Mouse (Mus musculus) heart, adult 8-10 months (tissue): ENCODE measurements around the gene Psmg1. TPM values are rescaled to one million over a fixed set of nuclear protein-coding genes. Genes with fewer than 3 reads are reported as not detected.
A peak's percentile ranks its signal among the peaks of the same experiment; 100 is the strongest.

Source experiments
- DNase-seq: peaks from one replicate; pipeline ENCODE4 v3.0.0; 2022; ENCODE audit warnings: low spot score
- microRNA-seq: library from miRNA; unstranded; fragments of <30 nt; microRNA quantifications from one replicate; pipeline ENCODE4 v1.2.0, GENCODE M21; 2022
- total RNA-seq, 4 experiments: library from RNA; stranded (reverse); gene quantifications; 2 replicates each; pipeline ENCODE4 v1.2.4; 2022

Psmg1 gene
- total RNA-seq, 4 experiments from 2014 or later = 23.4 to 27.1 (median 25.1) TPM

- no peak for DNase-seq
These were observed 32.7 kb downstream of the Psmg1 start for GRCm38 (mm10) chr16:95958080-95958479.

DNA sequence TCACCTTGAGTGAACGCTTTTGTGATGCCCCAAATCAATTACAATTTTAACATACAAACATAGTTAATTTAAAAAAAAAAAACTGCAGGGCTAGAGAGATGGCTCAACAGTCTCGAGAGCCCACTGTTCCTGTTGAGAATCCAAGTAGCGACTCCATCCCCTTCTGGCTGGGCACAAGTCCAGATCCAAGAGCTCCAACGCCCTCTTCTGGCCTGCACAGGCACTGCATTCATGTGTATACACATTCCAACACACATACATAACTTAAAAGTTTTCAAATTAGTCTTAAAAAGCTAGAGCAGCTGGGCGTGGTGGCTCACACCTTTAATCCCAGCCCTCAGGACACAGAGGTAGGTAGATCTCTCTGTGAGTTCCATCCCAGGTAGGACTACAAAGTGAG is 34.1 kb downstream of the Psmg1 start:
- no peak for DNase-seq

DNA sequence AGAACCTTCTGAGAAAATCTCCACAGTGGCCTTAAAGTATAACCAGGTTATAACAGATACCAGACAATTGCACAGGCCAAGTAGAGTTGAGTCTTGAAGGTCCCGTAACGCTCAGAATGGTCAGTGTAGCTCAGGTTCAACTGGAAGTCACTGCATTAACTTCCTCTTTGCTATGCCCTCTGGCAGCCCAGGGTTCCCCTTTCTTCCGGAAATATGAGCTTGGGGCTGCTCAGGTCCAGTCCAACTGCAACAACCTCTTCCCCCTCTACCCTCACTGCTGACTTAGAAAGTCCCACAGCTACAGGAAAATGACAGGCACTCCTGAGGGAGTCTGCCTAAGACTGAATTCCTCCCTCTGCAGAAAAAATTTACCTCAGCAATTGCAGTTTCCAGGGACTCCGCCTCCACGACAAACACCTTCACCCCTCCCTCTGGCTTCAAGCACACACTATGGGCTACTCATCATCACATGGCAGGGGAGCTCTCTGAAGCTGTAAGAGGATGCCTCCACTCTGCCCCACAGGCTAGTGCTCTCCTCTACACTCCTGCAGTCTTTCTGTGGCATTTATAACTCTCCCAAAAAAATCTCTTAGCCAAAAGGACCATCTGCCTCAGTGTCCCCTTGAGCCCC is 34.9 kb downstream of the Psmg1 start:
- no peak for DNase-seq

GRCm38 (mm10) chr16:95954341-95954740 is 36.4 kb downstream of the Psmg1 start:
- DNase-seq = no peak

- DNase-seq = no peak
These were observed 37.6 kb downstream of the Psmg1 start for GRCm38 (mm10) chr16:95953159-95953650.

DNA sequence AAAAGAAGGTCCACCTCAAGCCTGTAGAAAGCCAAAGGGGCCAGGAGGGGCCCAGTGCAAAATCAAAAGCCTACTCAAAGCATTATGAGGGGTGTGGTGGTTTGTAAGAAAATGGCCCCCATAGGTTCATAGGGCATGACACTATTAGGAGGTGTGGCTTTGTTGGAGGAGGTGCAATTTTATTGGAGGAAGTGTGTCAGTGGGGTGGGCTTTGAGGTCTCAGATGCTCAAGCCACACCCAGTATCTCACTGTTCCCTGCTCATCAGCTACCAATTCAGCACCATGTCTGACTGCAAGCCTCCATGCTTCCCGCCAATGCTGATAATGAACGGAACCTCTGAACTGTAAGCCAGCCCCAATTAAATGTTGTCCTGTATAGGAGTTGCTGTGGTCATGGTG is 39.3 kb downstream of the Psmg1 start:
- no peak for DNase-seq

GRCm38 (mm10) chr16:95945389-95946311 is 45.1 kb downstream of the Psmg1 start:
- peak; percentile 89 for DNase-seq

GRCm38 (mm10) chr16:95943186-95943585 is 47.6 kb downstream of the Psmg1 start:
- no peak for DNase-seq

DNA sequence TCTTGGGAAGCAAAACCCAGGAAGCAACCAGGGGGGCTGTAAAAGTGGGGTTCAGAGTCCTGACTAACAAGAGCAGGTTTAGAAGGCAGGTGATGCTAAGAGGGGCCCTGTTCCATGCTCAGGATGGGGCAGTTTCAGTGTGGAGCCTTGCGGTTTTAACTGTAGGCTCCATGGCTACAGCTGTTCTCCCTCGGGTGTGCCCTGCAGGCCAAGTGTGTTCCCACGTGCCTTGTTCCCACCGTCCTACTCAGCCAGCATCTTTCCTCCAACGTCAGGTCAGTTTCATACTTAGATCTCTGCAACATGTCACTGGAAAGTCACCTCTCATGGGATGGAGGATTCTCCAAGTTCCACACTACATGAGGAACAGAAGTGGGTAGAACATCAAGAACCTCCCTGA is 49.2 kb downstream of the Psmg1 start:
- DNase-seq = no peak

DNA sequence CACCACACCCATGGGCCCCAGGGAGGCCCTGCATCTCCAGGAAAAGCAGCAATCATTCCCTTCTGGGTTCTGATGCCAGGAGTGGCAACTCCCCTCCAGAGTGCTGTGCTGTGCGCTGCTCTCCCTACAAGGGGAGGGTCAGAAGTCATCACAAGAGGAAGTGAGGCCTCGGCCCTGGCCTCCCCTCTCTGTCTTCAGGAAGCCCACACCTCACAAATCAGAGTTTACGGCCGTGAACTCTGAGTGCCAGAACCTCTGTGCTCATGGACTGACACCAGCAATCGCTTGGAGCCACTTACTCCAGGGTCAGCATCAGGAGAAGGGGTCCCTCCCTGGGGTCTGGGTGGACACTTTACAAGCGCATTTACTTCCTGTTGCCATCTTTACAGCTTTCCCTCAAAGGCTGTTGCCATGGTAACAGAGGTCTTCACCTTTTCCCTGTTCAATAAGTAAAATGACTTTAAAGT is 55.2 kb downstream of the Psmg1 start:
- no peak for DNase-seq

DNA sequence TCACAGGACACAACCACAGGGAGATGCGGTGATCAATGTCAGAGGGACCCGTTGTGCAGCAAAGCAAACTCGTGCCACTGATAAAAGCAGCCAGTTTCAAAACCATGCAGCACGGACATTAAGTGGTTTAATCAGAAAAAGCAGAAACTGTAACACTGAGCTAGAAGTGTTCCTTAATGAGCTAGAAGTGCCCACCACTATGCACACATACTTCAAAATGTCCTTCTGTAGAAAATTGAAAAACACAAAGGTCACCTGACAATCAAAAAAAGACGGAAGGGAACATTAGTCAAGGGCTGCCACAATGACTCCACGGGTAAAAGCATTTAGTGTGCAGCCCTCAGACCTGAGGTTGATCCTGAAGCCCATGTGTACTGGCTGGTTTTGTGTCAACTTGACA is 57.9 kb downstream of the Psmg1 start:
- no peak for DNase-seq

GRCm38 (mm10) chr16:95931509-95931908 is 59.3 kb downstream of the Psmg1 start:
- peak; percentile 55 for DNase-seq

Small RNAs within 50 kb of the gene (microRNA-seq; reads per million reads assigned to microRNA genes)
- gene Gm27833 = not detected

Other genes with a start within 250 kb of the Psmg1 start
- gene Brwd1, start 91.6 kb upstream of the Psmg1 start, total RNA-seq = 10 to 100 TPM; 78.6 to 92.3 (median 84.7) TPM
- gene Hmgn1, start 136.8 kb upstream of the Psmg1 start, total RNA-seq = 10 to 100 TPM; 40.6 to 57.8 (median 43.0) TPM
- gene Wrb, start 154.4 kb upstream of the Psmg1 start, total RNA-seq = 10 to 100 TPM; 13.6 to 17.6 (median 15.9) TPM
- under 1 TPM; 0.19 to 0.60 (median 0.29) TPM for gene Lca5l, start 201.3 kb upstream of the Psmg1 start, total RNA-seq
- gene Sh3bgr, start 209.5 kb upstream of the Psmg1 start, total RNA-seq = 100 to 1,000 TPM; 279 to 382 (median 369) TPM
- not detected for gene B3galt5, start 244.8 kb upstream of the Psmg1 start, total RNA-seq